Mouse (Mus musculus): ENCODE results near the gene Dusp13. TPM values are rescaled to one million over a fixed set of nuclear protein-coding genes. Genes with fewer than 3 reads are reported as not detected.

Dusp13 gene
- polyA plus RNA-seq, 1 experiment from 2014 or later: not detected

- WGBS: 71% methylated on average over 2 of the region's 2 CpGs
- no peak for ATAC-seq (ENCODE audit: extremely low read depth, insufficient number of reproducible peaks, low FRiP score, low TSS enrichment)
Observed at GRCm38 (mm10) chr14:21746846-21747245, 4.1 kb downstream of the Dusp13 start.

GRCm38 (mm10) chr14:21746251-21746650 is 4.7 kb downstream of the Dusp13 start:
- Histone ChIP-seq H3K9ac (no peak overlapping the region), H3K27me3 (replicated peaks) (peaks cover 12% of the 10 kb centered on the region; the same call in 1 of the 2 replicates), H3K4me3 (no peak overlapping the region), H3K9me3 (no peaks in the 10 kb centered on the region), H3K4me2 (no peak overlapping the region), H3K4me1 (peaks cover 7% of the 10 kb centered on the region), H3K27ac (replicated peaks) (no peak overlapping the region), H3K36me3 (no peaks in the 10 kb centered on the region)
- WGBS: 79% methylated on average over 8 of the region's 8 CpGs
- ATAC-seq (ENCODE audit: extremely low read depth, insufficient number of reproducible peaks, low FRiP score, low TSS enrichment): no peak

More at GRCm38 (mm10) chr14:21746846-21747245, 4.1 kb downstream of the Dusp13 start:
- Histone ChIP-seq H3K36me3 (no peaks in the 10 kb centered on the region), H3K4me1 (peaks cover 12% of the 10 kb centered on the region), H3K27me3 (replicated peaks) (peaks cover 12% of the 10 kb centered on the region; the same call in 1 of the 2 replicates), H3K27ac (replicated peaks) (no peak overlapping the region), H3K4me3 (no peak overlapping the region), H3K4me2 (no peak overlapping the region), H3K9ac (no peak overlapping the region), H3K9me3 (no peaks in the 10 kb centered on the region)

- 61% methylated on average over 5 of the region's 5 CpGs for WGBS
- Histone ChIP-seq H3K36me3 (no peaks in the 10 kb centered on the region), H3K4me1 (peaks cover 7% of the 10 kb centered on the region), H3K4me3 (no peak overlapping the region), H3K9ac (no peak overlapping the region), H3K4me2 (no peak overlapping the region), H3K27ac (replicated peaks) (no peak overlapping the region), H3K9me3 (no peaks in the 10 kb centered on the region), H3K27me3 (replicated peaks) (peaks cover 17% of the 10 kb centered on the region; the same call in 1 of the 2 replicates)
- ATAC-seq (ENCODE audit: extremely low read depth, insufficient number of reproducible peaks, low FRiP score, low TSS enrichment): no peak
Observed at GRCm38 (mm10) chr14:21745149-21745548, 5.8 kb downstream of the Dusp13 start.

- WGBS: 94% methylated on average over 1 of the region's 1 CpGs
- Histone ChIP-seq H3K27me3 (replicated peaks) (peaks cover 20% of the 10 kb centered on the region; the same call in 1 of the 2 replicates), H3K27ac (replicated peaks) (no peak overlapping the region), H3K9me3 (no peaks in the 10 kb centered on the region), H3K4me2 (no peak overlapping the region), H3K9ac (peak overlapping the region; percentile 11; the same call in 1 of the 2 replicates), H3K4me3 (no peak overlapping the region), H3K4me1 (peaks cover 3% of the 10 kb centered on the region; the same call in 1 of the 2 replicates), H3K36me3 (no peaks in the 10 kb centered on the region)
- ATAC-seq (ENCODE audit: extremely low read depth, insufficient number of reproducible peaks, low FRiP score, low TSS enrichment): no peak
Observed at GRCm38 (mm10) chr14:21744169-21744568, 6.8 kb downstream of the Dusp13 start.

GRCm38 (mm10) chr14:21742441-21742840 is 8.5 kb downstream of the Dusp13 start:
- H3K9ac ChIP-seq: no peak overlapping the region
- H3K9me3 ChIP-seq: no peaks in the 10 kb centered on the region
- no peak overlapping the region for H3K4me2 ChIP-seq
- H3K27ac ChIP-seq (replicated peaks): no peak overlapping the region
- H3K36me3 ChIP-seq: no peaks in the 10 kb centered on the region
- peaks cover 3% of the 10 kb centered on the region; the same call in 1 of the 2 replicates for H3K4me1 ChIP-seq
- 86% methylated on average over 4 of the region's 4 CpGs for WGBS
- H3K4me3 ChIP-seq: no peak overlapping the region
- H3K27me3 ChIP-seq (replicated peaks): peaks cover 20% of the 10 kb centered on the region; the same call in 1 of the 2 replicates
- ATAC-seq (ENCODE audit: extremely low read depth, insufficient number of reproducible peaks, low FRiP score, low TSS enrichment): no peak

- Histone ChIP-seq H3K36me3 (no peaks in the 10 kb centered on the region), H3K9ac (no peak overlapping the region; the same call in 1 of the 2 replicates), H3K27me3 (replicated peaks) (peaks cover 20% of the 10 kb centered on the region; the same call in 1 of the 2 replicates), H3K9me3 (no peaks in the 10 kb centered on the region), H3K4me1 (peaks cover 3% of the 10 kb centered on the region; the same call in 1 of the 2 replicates), H3K4me3 (no peak overlapping the region), H3K27ac (replicated peaks) (no peak overlapping the region), H3K4me2 (no peak overlapping the region)
- WGBS: 14% methylated on average over 4 of the region's 4 CpGs
- 0 out of 2 replicates have a peak, but pooled peaks have one; percentile 45 for ATAC-seq (ENCODE audit: extremely low read depth, insufficient number of reproducible peaks, low FRiP score, low TSS enrichment)
Observed at GRCm38 (mm10) chr14:21741786-21742185, 9.2 kb downstream of the Dusp13 start.

GRCm38 (mm10) chr14:21741314-21741713 is 9.7 kb downstream of the Dusp13 start:
- H3K9me3 ChIP-seq: no peaks in the 10 kb centered on the region
- H3K4me3 ChIP-seq: no peak overlapping the region
- no peak overlapping the region for H3K4me2 ChIP-seq
- H3K4me1 ChIP-seq: peaks cover 3% of the 10 kb centered on the region; the same call in 1 of the 2 replicates
- WGBS: 76% methylated on average over 3 of the region's 3 CpGs
- no peak overlapping the region; the same call in 1 of the 2 replicates for H3K9ac ChIP-seq
- no peaks in the 10 kb centered on the region for H3K36me3 ChIP-seq
- H3K27ac ChIP-seq (replicated peaks): no peak overlapping the region
- H3K27me3 ChIP-seq (replicated peaks): peaks cover 20% of the 10 kb centered on the region; the same call in 1 of the 2 replicates
- ATAC-seq (ENCODE audit: extremely low read depth, insufficient number of reproducible peaks, low FRiP score, low TSS enrichment): no peak

GRCm38 (mm10) chr14:21740345-21740744 is 10.6 kb downstream of the Dusp13 start:
- Histone ChIP-seq H3K9me3 (no peaks in the 10 kb centered on the region), H3K4me1 (peaks cover 3% of the 10 kb centered on the region; the same call in 1 of the 2 replicates), H3K9ac (no peak overlapping the region), H3K36me3 (no peaks in the 10 kb centered on the region), H3K4me2 (no peak overlapping the region), H3K4me3 (no peak overlapping the region), H3K27ac (replicated peaks) (no peak overlapping the region), H3K27me3 (replicated peaks) (peaks cover 20% of the 10 kb centered on the region; the same call in 1 of the 2 replicates)
- no peak for ATAC-seq (ENCODE audit: extremely low read depth, insufficient number of reproducible peaks, low FRiP score, low TSS enrichment)
- WGBS: 86% methylated on average over 7 of the region's 7 CpGs

GRCm38 (mm10) chr14:21733131-21733905 is 17.7 kb downstream of the Dusp13 start:
- no peak overlapping the region for H3K9ac ChIP-seq
- H3K36me3 ChIP-seq: no peaks in the 10 kb centered on the region
- peaks cover 12% of the 10 kb centered on the region for H3K4me1 ChIP-seq
- no peak for ATAC-seq (ENCODE audit: extremely low read depth, insufficient number of reproducible peaks, low FRiP score, low TSS enrichment)
- H3K27ac ChIP-seq (replicated peaks): no peak overlapping the region
- 80% methylated on average over 15 of the region's 15 CpGs for WGBS
- no peak overlapping the region for H3K4me3 ChIP-seq
- H3K9me3 ChIP-seq: peaks cover 7% of the 10 kb centered on the region; the same call in 1 of the 2 replicates
- H3K27me3 ChIP-seq (replicated peaks): no peaks in the 10 kb centered on the region
- no peak overlapping the region for H3K4me2 ChIP-seq

- H3K36me3 ChIP-seq: no peaks in the 10 kb centered on the region
- peaks cover 7% of the 10 kb centered on the region; the same call in 1 of the 2 replicates for H3K9me3 ChIP-seq
- H3K27me3 ChIP-seq (replicated peaks): no peaks in the 10 kb centered on the region
- peaks cover 20% of the 10 kb centered on the region for H3K4me1 ChIP-seq
- no peak for ATAC-seq (ENCODE audit: extremely low read depth, insufficient number of reproducible peaks, low FRiP score, low TSS enrichment)
- H3K4me2 ChIP-seq: no peak overlapping the region
- WGBS: 93% methylated on average over 4 of the region's 4 CpGs
- no peak overlapping the region for H3K4me3 ChIP-seq
- H3K27ac ChIP-seq (replicated peaks): no peak overlapping the region
- H3K9ac ChIP-seq: no peak overlapping the region
Observed at GRCm38 (mm10) chr14:21729936-21730335, 21.0 kb downstream of the Dusp13 start.

GRCm38 (mm10) chr14:21729031-21729732 is 21.8 kb downstream of the Dusp13 start:
- WGBS: 49% methylated on average over 6 of the region's 6 CpGs
- Histone ChIP-seq H3K4me2 (no peak overlapping the region), H3K27ac (replicated peaks) (no peak overlapping the region), H3K4me3 (no peak overlapping the region), H3K9me3 (peaks cover 7% of the 10 kb centered on the region; the same call in 1 of the 2 replicates), H3K27me3 (replicated peaks) (no peaks in the 10 kb centered on the region), H3K36me3 (no peaks in the 10 kb centered on the region), H3K9ac (no peak overlapping the region), H3K4me1 (peaks cover 24% of the 10 kb centered on the region)
- no peak for ATAC-seq (ENCODE audit: extremely low read depth, insufficient number of reproducible peaks, low FRiP score, low TSS enrichment)

Data from heart, embryonic 13.5 days (tissue).